In the genomic region with DNA sequence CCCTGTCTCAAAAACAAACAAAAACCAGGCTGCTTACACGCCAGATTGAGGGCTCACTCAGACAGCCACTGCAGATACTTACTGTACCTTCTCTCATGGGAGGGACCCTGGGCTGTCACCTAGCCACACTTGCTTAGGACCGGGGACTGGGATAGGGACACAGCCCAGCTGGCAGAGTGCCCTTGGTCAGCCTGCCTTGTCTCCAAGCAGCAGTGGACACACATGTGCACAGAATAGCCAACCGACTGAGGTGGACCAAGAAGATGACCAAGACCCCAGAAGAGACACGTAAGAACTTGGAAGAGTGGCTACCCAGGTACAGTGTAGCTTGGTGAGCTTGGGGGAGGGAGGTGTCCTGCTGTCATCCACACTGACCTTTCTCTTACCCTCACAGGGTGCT, we compare ENCODE assay signal across 13 mouse cellular contexts. TPM values are rescaled to one million over a fixed set of nuclear protein-coding genes. Genes with fewer than 3 reads are reported as not detected.
DNase-seq lines count a peak whose midpoint lies in the region; ATAC-seq and TF ChIP-seq lines count a peak whose summit lies in the region.
"Had no signal": no experiment of that assay in that cellular context is flagged by ENCODE, and none has a peak within 500 bp of the region (broad histone marks: within the 10 kb centered on the region; RNA-seq: fewer than 3 reads in every experiment).

No protein-coding gene starts in this region.

- H3K9ac ChIP-seq in limb, embryonic 13.5 days: no peak overlapping the region; the same call in 1 of the 2 replicates
- H3K9ac ChIP-seq: liver, embryonic 15.5 days; midbrain, embryonic 15.5 days had no signal

- H3K4me2 ChIP-seq in limb, embryonic 13.5 days (replicated peaks): no peak overlapping the region
- H3K4me2 ChIP-seq: liver, embryonic 15.5 days; midbrain, embryonic 15.5 days had no signal

- H3K27me3 ChIP-seq in spleen, adult 2 months (ENCODE audit: control insufficient read depth, insufficient read depth, low read length): no peaks in the 10 kb centered on the region
- no peaks in the 10 kb centered on the region for H3K27me3 ChIP-seq in limb, embryonic 13.5 days
- H3K27me3 ChIP-seq: liver, embryonic 15.5 days; midbrain, embryonic 15.5 days had no signal

- ATAC-seq in limb, embryonic 13.5 days (ENCODE audit: low FRiP score, low read depth): no peak
- no peak for ATAC-seq in erythroblast, adult 5-6 weeks (replicated peaks; ENCODE audit: low FRiP score, poor library complexity, severe bottlenecking)
- ATAC-seq: midbrain, embryonic 15.5 days had no signal

- 92% methylated on average over 4 of the region's 4 CpGs for WGBS in spleen, adult 2 months
- 90% methylated on average over 4 of the region's 4 CpGs for WGBS in limb, embryonic 13.5 days

- TF ChIP-seq POLR2A in spleen, adult 2 months (IDR thresholded peaks at IDR 0.05; ENCODE audit: low read depth, low read length): no peak

- DNase-seq in gastrocnemius, postnatal 14 days: peak; percentile 38
- DNase-seq in gastrocnemius, adult 18-20 months (ENCODE audit: low spot score): no peak
- DNase-seq in spleen, adult 2 months (ENCODE audit: low read depth in 1 of 2, low spot score in 2 of 2): no peak
- no peak for DNase-seq in spleen, postnatal 36 days (ENCODE audit: low spot score in 2 of 2)
- DNase-seq in testis, postnatal 10 days (ENCODE audit: low spot score): peak; percentile 61
- DNase-seq in urinary bladder, postnatal 4 days (ENCODE audit: low spot score in 2 of 2): no peak

- no peak for TF ChIP-seq CTCF in spleen, adult 2 months (IDR thresholded peaks at IDR 0.05; ENCODE audit: extremely low read depth, insufficient read depth, insufficient read length, insufficient replicate concordance)

- H3K4me3 ChIP-seq in spleen, adult 2 months (ENCODE audit: extremely low read depth, insufficient read depth, insufficient read length): no peak overlapping the region
- H3K4me3 ChIP-seq in limb, embryonic 13.5 days: no peak overlapping the region
- H3K4me3 ChIP-seq: liver, embryonic 15.5 days; midbrain, embryonic 15.5 days had no signal

- no peaks in the 10 kb centered on the region for H3K36me3 ChIP-seq in spleen, adult 2 months (ENCODE audit: control insufficient read depth, insufficient read depth, low read length)
- peaks cover 36% of the 10 kb centered on the region for H3K36me3 ChIP-seq in limb, embryonic 13.5 days
- H3K36me3 ChIP-seq: liver, embryonic 15.5 days had no signal

- peaks cover under 1% of the 10 kb centered on the region; the same call in 1 of the 2 replicates for H3K4me1 ChIP-seq in spleen, adult 2 months (ENCODE audit: control insufficient read depth, insufficient read depth, insufficient read length)
- peaks cover 41% of the 10 kb centered on the region for H3K4me1 ChIP-seq in limb, embryonic 13.5 days

- H3K27ac ChIP-seq in spleen, adult 2 months (ENCODE audit: insufficient read depth, low read length): peak overlapping the region; percentile 61
- peak overlapping the region; percentile 97 for H3K27ac ChIP-seq in limb, embryonic 13.5 days
- H3K27ac ChIP-seq: liver, embryonic 15.5 days; midbrain, embryonic 15.5 days had no signal

- intact Hi-C loops in gastrocnemius, postnatal 14 days (cut with DNase I; ENCODE audit: low total_unique reads): no loop called here

- H3K9me3 ChIP-seq in limb, embryonic 13.5 days: no peaks in the 10 kb centered on the region
- H3K9me3 ChIP-seq: liver, embryonic 15.5 days; midbrain, embryonic 15.5 days had no signal

RNA-seq across cellular contexts. Expression of a gene that starts 5.7 kb away (rescaled TPM):
- 1 to 10 TPM; 2.2 to 3.6 TPM for total RNA-seq in gastrocnemius, postnatal 14 days (2021)
- 1 to 10 TPM; 2.5 to 3.5 TPM for total RNA-seq in gastrocnemius, adult 18-20 months (2021)
- polyA plus RNA-seq in spleen, adult 2 months (2012; rRNA removed): 7.1 and 8.1 TPM in 2 replicates
- polyA plus RNA-seq in limb, embryonic 13.5 days (2015; fragmentation: Nextera tagmentation; extraction: Ambion mirVana): 23.7 and 25.0 TPM in 2 replicates
- total RNA-seq in erythroblast, adult 5-6 weeks (2015; ENCODE audit: low replicate concordance): 1.0 TPM in 1 of 2 replicates, not detected in the other
- 0.56 and 0.85 TPM in 2 replicates for total RNA-seq in erythroblast, adult 5-6 weeks (2017; ENCODE audit: low replicate concordance)

RNA-seq across cellular contexts. Expression of a gene that starts 5.8 kb away (rescaled TPM):
- total RNA-seq in gastrocnemius, postnatal 14 days (2021): 10 to 100 TPM; 50.6 to 53.0 TPM
- total RNA-seq in gastrocnemius, adult 18-20 months (2021): 100 to 1,000 TPM in 1 of 2 experiments, 10 to 100 TPM in 1; 83.2 to 105 TPM
- polyA plus RNA-seq in spleen, adult 2 months (2012; rRNA removed): 86.1 and 90.2 TPM in 2 replicates
- 65.5 and 72.2 TPM in 2 replicates for polyA plus RNA-seq in limb, embryonic 13.5 days (2015; fragmentation: Nextera tagmentation; extraction: Ambion mirVana)
- total RNA-seq in erythroblast, adult 5-6 weeks (2015; ENCODE audit: low replicate concordance): 16.3 and 75.9 TPM in 2 replicates
- 8.6 and 9.0 TPM in 2 replicates for total RNA-seq in erythroblast, adult 5-6 weeks (2017; ENCODE audit: low replicate concordance)

RNA-seq across cellular contexts. Expression of a gene that starts 11.9 kb away (rescaled TPM):
- total RNA-seq in gastrocnemius, postnatal 14 days (2021): 10 to 100 TPM; 36.2 to 46.3 TPM
- 10 to 100 TPM; 31.8 to 55.0 TPM for total RNA-seq in gastrocnemius, adult 18-20 months (2021)
- 62.2 and 66.7 TPM in 2 replicates for polyA plus RNA-seq in spleen, adult 2 months (2012; rRNA removed)
- 58.1 and 59.3 TPM in 2 replicates for polyA plus RNA-seq in limb, embryonic 13.5 days (2015; fragmentation: Nextera tagmentation; extraction: Ambion mirVana)
- 0.38 TPM in 1 of 2 replicates, not detected in the other for total RNA-seq in erythroblast, adult 5-6 weeks (2015; ENCODE audit: low replicate concordance)
- 0.56 and 1.8 TPM in 2 replicates for total RNA-seq in erythroblast, adult 5-6 weeks (2017; ENCODE audit: low replicate concordance)

RNA-seq across cellular contexts. Expression of a gene that starts 20.0 kb away (rescaled TPM):
- not detected for total RNA-seq in gastrocnemius, postnatal 14 days (2021)
- not detected for total RNA-seq in gastrocnemius, adult 18-20 months (2021)
- 0.71 and 1.7 TPM in 2 replicates for polyA plus RNA-seq in spleen, adult 2 months (2012; rRNA removed)
- polyA plus RNA-seq in limb, embryonic 13.5 days (2015; fragmentation: Nextera tagmentation; extraction: Ambion mirVana): 0.80 TPM in 2 replicates
- total RNA-seq in erythroblast, adult 5-6 weeks (2015; ENCODE audit: low replicate concordance): not detected in 2 replicates
- not detected in 2 replicates for total RNA-seq in erythroblast, adult 5-6 weeks (2017; ENCODE audit: low replicate concordance)
- total RNA-seq: MEL; neutrophil, adult 5-6 weeks had no signal
- polyA plus RNA-seq: hindbrain, embryonic 11.5 days had no signal

RNA-seq across cellular contexts. Expression of a gene that starts 31.3 kb away (rescaled TPM):
- 10 to 100 TPM; 13.9 to 16.3 TPM for total RNA-seq in gastrocnemius, postnatal 14 days (2021)
- total RNA-seq in gastrocnemius, adult 18-20 months (2021): 10 to 100 TPM; 23.1 to 25.4 TPM
- 59.7 and 77.0 TPM in 2 replicates for polyA plus RNA-seq in spleen, adult 2 months (2012; rRNA removed)
- polyA plus RNA-seq in limb, embryonic 13.5 days (2015; fragmentation: Nextera tagmentation; extraction: Ambion mirVana): 22.2 and 24.7 TPM in 2 replicates
- 3.7 and 7.9 TPM in 2 replicates for total RNA-seq in erythroblast, adult 5-6 weeks (2015; ENCODE audit: low replicate concordance)
- 4.0 and 4.3 TPM in 2 replicates for total RNA-seq in erythroblast, adult 5-6 weeks (2017; ENCODE audit: low replicate concordance)

Comparison
In these comparisons a context has a peak if more than half of its experiments do, and no peak if none do; other contexts are left out.
1. DNase-seq: peak in gastrocnemius, postnatal 14 days (single experiment) and testis, postnatal 10 days (single experiment); none in gastrocnemius, adult 18-20 months (single experiment), spleen, adult 2 months (0 of 2), spleen, postnatal 36 days (0 of 2) and urinary bladder, postnatal 4 days (0 of 2).
2. RNA of a gene that starts 11.9 kb away (total RNA-seq): 31.8 to 55.0 TPM in gastrocnemius, adult 18-20 months and 36.2 to 46.3 TPM in gastrocnemius, postnatal 14 days; 0.38 to 1.8 TPM in erythroblast, adult 5-6 weeks; every median in the first group is over 10 times any median in the second.